ENCODE assay signal across 18 mouse cellular contexts in genomic region chr11:76015251-76015650, GRCm38 (mm10). TPM values are rescaled to one million over a fixed set of nuclear protein-coding genes. Genes with fewer than 3 reads are reported as not detected.
"Had no signal": no experiment of that assay in that cellular context is flagged by ENCODE, and none has a peak within 500 bp of the region (broad histone marks: within the 10 kb centered on the region; RNA-seq: fewer than 3 reads in every experiment).

No protein-coding gene starts in this region.

- H3K4me3 ChIP-seq: layer of hippocampus, adult 2 months; limb, embryonic 10.5 days; liver, embryonic 15.5 days; megakaryocyte, embryonic 14.5 days; midbrain, embryonic 15.5 days; neural tube, embryonic 13.5 days had no signal

- H3K4me1 ChIP-seq: liver, embryonic 15.5 days; midbrain, embryonic 15.5 days; neural tube, embryonic 13.5 days had no signal

- H3K27me3 ChIP-seq: liver, embryonic 15.5 days; midbrain, embryonic 15.5 days; neural tube, embryonic 13.5 days had no signal

- DNase-seq: kidney, adult 11 months; kidney, adult 9 months; kidney, postnatal 10 days; kidney, postnatal 4 days; lung, embryonic 14.5 days; lung, postnatal 10 days; right cerebral cortex, postnatal 14 days; thymus, postnatal 4 days had no signal

- H3K36me3 ChIP-seq: liver, embryonic 15.5 days; midbrain, embryonic 15.5 days; neural tube, embryonic 13.5 days had no signal

- H3K27ac ChIP-seq: layer of hippocampus, adult 2 months; limb, embryonic 10.5 days; liver, embryonic 15.5 days; macrophage; midbrain, embryonic 15.5 days; neural tube, embryonic 13.5 days had no signal

RNA-seq across cellular contexts. Expression of gene 1700016K19Rik, which starts 15.5 kb away (rescaled TPM):
- total RNA-seq: monocyte, adult 5-6 weeks had no signal
- polyA plus RNA-seq: liver, embryonic 11.5 days; liver, embryonic 15.5 days; macrophage; midbrain, embryonic 11.5 days had no signal
